ENCODE assay signal across 19 mouse cellular contexts in the genomic region with DNA sequence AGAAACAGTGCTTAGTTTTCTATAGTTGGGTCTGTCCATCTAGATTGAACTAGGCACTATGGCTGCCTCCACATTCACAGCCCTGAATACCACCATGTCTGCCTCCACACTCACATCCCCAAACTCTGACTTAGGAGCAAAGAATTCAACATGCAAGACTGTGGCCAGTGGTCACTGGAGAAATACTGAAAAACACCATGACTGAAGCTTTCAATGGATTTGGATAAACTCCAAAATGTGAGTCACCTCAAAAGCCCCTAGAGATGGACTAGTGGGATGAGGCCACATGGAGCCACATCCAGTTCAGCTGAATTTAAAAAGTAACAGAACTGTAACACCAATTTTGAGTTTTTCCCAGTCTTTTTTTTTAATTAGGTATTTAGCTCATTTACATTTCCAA.
"Had no signal": no experiment of that assay in that cellular context is flagged by ENCODE, and none has a peak within 500 bp of the region (broad histone marks: within the 10 kb centered on the region; RNA-seq: fewer than 3 reads in every experiment).

No protein-coding gene starts in this region.

- DNase-seq: liver, postnatal 0 days; lung, adult 2 months; lung, postnatal 14 days; lung, postnatal 36 days; retina, postnatal 1 day; right cerebral cortex, adult 18-20 months; right cerebral cortex, postnatal 25 days; right cerebral cortex, postnatal 4 days; spleen, adult 18-20 months; thymus, adult 18-20 months; thymus, postnatal 25 days; thymus, postnatal 4 days had no signal

- ATAC-seq: liver, postnatal 0 days; lung, postnatal 0 days; midbrain, embryonic 13.5 days; midbrain, embryonic 15.5 days had no signal

- H3K27me3 ChIP-seq: lung, embryonic 15.5 days; megakaryocyte, embryonic 14.5 days; midbrain, embryonic 13.5 days; midbrain, embryonic 15.5 days; neural tube, embryonic 13.5 days; neural tube, embryonic 15.5 days had no signal
